Mouse (Mus musculus): Measurements from ENCODE around the gene Ang4.
"Not testable (repeated sequence)": the region's sequence is repeated elsewhere in the genome, so short reads cannot be mapped to it uniquely, and the experiment has no call there.

Ang4 gene

GRCm38 (mm10) chr14:51773490-51773889 is at the start of gene Ang4:
TSS of gene Ang4 (minus strand) at chr14:51773590.
- DNase-seq = no peak

DNA sequence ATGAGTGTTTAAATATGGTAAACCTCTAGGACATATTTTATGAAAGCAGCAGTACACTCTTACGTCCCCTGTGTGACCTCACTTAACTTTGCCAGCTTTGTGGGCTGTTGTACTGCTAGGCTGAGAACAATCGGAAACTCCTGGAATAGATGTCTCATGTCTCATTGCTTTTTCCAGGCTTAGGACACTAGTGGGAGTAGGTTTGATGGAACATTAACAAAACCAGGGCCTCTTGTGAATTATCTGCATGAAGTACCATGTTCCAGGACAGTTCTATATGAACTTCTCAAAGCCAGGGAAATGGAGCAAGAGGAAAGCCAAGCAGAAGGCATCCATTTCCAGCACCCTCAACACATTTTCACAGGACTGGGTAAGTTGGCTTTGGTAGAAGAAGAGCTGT is 26.4 kb upstream of the Ang4 start, which contains the start of gene AY358078:
TSS of gene AY358078 (plus strand) at position 301 of the 400 bp plus-strand sequence.
- DNase-seq = no peak

- DNase-seq = no peak
Measured at GRCm38 (mm10) chr14:51794106-51794505, 20.7 kb upstream of the Ang4 start.

DNA sequence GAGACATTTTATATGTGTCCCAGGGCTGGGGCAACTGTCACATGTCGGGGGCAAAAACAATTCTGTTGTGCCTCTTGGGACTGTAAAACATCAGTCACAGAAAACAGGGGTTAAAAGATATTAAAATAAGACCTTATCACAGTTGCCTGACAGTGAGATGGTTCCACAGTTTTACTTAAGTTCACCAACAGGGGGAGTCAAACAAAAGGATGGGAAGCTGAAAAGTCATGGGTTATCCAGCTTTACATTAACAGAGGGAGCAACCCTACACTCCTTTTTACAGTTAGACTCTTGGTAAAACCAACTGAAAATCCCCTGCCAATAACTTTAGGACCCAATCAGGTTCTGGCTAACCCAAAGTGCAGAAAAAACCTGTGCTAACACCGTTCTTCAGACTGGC is 15.8 kb upstream of the Ang4 start:
- DNase-seq = no peak

- no peak for DNase-seq
Measured at GRCm38 (mm10) chr14:51787061-51787460, 13.7 kb upstream of the Ang4 start.

DNA sequence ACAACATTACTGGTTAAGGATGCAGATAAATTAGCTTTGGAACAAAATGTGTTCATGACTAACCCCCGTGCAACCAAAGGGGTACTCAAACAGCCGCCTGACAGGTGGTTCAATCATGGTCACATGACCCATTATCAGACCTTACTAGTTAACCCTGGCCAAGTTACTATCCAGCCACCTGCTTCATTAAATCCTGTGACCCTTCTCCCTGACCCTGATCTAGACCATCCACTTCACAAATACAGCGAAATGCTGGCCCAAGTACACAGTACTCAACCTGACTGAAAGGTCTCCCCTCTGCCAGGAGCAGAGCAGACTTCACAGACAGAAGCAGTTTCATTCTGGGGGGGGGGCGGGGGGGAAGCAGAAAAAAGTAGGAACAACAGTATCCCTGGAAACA is 12.9 kb upstream of the Ang4 start:
- DNase-seq = no peak

DNA sequence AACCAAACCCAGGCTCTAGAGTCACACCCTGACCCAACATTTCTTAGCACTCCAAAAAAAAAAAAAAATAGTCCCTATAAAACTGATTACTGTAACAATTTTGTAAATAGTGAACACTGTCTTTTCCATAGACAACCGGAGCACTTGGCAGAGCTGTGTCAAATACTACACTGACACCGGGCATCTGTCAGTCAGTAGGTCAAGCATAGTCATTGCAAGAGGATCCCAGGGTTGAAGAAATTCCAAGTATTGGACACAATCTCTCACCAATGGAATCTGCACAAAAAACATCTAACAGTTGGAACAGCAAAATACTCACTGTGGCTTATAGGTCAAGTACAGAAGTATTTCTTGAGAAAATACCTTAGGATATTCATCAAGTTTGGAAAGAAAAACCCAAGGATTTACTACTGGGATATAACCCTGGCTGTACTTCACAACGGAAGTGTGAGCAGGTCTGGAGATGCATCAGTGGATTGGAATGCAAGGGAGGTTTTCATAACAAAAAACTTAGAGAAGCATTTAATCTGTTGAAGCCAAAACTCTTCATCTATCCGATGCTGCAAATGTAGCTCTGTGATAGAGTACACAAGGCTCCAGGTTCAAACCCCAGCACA is 5.6 kb upstream of the Ang4 start:
- DNase-seq = no peak

DNA sequence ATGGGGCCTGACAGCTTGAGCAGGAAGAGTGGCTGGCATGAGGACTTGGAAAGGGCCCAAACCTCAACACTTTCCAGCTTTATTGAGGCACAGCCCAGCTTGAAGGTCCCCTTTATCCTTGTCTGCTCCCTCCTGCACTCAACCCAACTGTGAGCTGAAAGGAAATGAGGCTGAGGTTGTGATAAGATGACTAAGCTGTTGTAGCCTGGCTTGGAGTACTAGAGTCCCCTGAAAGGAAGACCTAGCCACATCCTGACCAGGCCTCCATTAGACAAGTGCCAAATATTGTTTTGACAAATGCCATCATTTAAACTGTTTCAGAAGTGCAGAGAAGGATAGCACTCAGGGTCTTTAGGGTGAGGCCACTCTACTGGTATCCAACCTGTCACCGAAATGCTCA is 4.4 kb upstream of the Ang4 start:
- DNase-seq = no peak

DNA sequence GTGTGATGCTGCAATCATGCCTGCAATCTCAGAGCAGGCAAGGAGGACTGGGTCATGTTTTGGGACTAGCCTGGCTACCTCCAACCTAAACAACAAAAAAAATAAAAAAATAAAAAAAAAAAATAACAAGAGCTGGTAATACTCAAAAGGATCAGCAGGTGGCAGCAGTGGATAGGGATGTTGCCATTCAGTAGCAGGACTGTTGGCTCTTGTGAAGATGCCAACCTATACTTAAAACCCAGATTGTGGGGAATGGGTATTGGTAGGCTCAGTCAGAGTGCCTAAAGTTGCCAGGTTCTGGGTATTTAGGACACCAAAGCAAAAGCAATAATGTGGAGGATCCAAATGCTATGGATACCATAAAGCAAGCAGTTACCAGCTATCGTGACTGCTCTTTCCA is 2.0 kb downstream of the Ang4 start:
- DNase-seq = not testable (repeated sequence)

GRCm38 (mm10) chr14:51755944-51756343 is 17.4 kb downstream of the Ang4 start:
- DNase-seq = no peak

DNA sequence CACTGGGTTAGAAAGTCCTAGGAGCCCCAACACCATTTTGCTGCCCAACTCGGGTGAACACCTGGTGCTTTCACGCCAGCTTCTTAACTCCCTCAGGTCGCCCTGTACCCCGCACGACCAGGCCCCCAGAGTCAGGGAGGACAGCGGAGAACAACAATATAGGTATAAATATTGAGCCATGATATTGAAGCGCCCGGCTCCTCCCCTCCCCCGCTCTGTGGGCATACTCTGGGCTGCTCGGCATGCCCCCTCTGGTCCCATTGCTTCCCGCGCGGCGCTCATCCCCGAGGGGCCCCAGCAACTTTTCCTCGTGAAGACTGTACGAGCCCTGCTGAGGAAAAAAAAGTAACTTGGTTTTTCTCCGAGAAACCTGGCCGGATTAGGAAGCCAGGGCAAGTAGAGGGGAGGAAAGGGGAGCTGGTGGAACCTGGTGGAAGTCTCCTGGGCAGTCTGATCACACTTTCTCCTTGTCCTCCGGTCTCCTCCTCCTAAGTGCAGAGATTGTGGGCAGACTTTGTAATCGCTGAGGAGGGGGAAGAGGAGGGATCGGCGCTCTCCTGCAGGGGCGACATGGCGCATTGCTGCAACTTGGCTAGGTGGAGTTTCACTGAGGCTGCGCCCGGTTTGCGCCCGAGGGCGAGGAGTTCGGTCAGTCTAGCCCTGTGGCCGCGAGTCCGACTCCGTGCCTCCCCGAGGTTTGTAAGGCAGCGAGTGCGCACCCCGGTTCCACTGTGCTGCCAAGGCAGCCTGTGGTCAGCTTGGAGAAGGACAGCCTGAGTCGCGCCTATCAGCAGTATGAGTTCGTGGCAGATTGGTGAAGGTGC is 32.8 kb downstream of the Ang4 start:
- no peak for DNase-seq

GRCm38 (mm10) chr14:51739150-51739993 is 34.0 kb downstream of the Ang4 start:
- no peak for DNase-seq

- no peak for DNase-seq
Measured at GRCm38 (mm10) chr14:51738411-51739149, 34.8 kb downstream of the Ang4 start.

GRCm38 (mm10) chr14:51737967-51738366 is 35.4 kb downstream of the Ang4 start:
- no peak for DNase-seq

- DNase-seq = no peak
Measured at GRCm38 (mm10) chr14:51717083-51717482, 56.3 kb downstream of the Ang4 start, which contains the start of gene Gm5800. TSS of gene Gm5800 (minus strand) at chr14:51717183.

Data from lung, postnatal 36 days (tissue).